Mouse (Mus musculus) liver, adult 2 months (tissue): ENCODE results near the gene Heatr4.

ENCODE experiments used
- CTCF ChIP-seq: fragments of 200-500 bp; IDR thresholded peaks from 2 replicates; pipeline ENCODE4 v1.5.1; 2011; ENCODE audit warnings: low read depth, low read length, control low read depth
- POLR2A ChIP-seq: fragments of 200-500 bp; IDR thresholded peaks from 2 replicates; pipeline ENCODE4 v1.6.1; 2011; ENCODE audit warnings: low read length, control low read depth; ENCODE audit not compliant: insufficient read depth; ENCODE audit errors: extremely low read depth

DNA sequence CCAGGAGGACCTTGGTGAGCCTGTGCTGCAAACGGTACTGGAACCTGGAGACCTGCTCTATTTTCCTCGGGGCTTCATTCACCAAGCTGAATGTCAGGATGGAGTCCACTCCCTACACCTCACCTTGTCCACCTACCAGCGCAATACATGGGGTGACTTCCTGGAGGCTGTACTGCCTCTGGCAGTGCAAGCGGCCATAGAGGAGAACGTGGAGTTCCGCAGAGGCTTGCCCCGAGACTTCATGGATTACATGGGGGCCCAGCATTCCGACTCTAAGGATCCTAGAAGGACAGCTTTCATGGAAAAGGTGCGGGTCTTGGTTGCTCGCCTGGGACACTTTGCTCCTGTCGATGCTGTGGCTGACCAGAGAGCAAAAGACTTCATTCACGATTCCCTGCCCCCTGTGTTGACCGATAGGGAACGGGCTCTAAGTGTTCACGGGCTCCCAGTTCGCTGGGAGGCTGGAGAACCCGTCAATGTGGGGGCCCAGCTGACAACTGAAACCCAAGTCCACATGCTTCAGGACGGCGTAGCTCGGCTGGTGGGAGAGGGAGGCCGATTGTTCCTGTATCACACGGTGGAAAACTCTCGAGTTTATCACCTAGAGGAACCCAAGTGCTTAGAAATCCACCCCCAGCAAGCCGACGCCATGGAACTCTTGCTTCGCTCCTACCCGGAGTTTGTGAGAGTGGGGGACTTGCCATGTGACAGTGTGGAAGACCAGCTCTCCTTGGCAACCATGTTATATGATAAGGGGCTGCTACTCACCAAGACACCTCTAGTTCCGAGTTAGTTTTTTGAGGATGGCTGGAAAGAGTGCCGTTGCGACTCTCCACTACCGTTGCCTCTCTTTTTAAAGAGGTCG lies 32.7 kb downstream of the Heatr4 start:
- TF ChIP-seq CTCF (no peak), POLR2A (no peak)
